Mouse (Mus musculus): Measurements from ENCODE around the gene Sf3a2.

DNA sequence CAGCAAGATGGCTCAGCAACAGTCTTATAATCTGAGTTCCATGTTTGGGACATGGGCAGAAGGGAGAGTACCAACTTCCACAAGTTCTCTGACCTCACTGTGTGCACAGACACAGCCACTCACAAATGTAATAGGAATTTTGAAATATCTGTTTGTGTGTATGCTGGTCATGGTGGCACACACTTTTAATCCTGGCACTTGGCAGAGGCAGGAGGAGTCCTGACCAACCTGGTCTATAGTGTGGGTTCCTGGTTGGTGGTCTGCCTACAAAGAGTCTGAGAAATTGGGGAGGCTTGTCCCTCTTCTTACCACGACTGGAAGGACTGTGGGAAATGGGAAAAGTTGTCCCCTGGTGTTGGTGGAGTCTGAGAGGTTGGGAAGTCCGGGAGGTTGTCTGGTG is 41.5 kb upstream of the Sf3a2 start:
- TF ChIP-seq CTCF (IDR thresholded peaks at IDR 0.05; ENCODE audit: borderline replicate concordance, extremely low read depth, insufficient read depth, insufficient read length) (no peak), POLR2A (IDR thresholded peaks at IDR 0.05; ENCODE audit: borderline replicate concordance, extremely low read depth, insufficient read depth, insufficient read length, poor library complexity, severe bottlenecking) (no peak)

All from brain, embryonic 14.5 days (tissue).